Mouse (Mus musculus) natural killer cell, adult 2 months (primary cell): ENCODE measurements around the gene Tango6.

ENCODE experiments used
- DNase-seq, 2 experiments: peaks; one replicate each; pipeline ENCODE4 v3.0.0; 2022; ENCODE audit warnings: low spot score in 2 of 2

The Tango6 gene

DNA sequence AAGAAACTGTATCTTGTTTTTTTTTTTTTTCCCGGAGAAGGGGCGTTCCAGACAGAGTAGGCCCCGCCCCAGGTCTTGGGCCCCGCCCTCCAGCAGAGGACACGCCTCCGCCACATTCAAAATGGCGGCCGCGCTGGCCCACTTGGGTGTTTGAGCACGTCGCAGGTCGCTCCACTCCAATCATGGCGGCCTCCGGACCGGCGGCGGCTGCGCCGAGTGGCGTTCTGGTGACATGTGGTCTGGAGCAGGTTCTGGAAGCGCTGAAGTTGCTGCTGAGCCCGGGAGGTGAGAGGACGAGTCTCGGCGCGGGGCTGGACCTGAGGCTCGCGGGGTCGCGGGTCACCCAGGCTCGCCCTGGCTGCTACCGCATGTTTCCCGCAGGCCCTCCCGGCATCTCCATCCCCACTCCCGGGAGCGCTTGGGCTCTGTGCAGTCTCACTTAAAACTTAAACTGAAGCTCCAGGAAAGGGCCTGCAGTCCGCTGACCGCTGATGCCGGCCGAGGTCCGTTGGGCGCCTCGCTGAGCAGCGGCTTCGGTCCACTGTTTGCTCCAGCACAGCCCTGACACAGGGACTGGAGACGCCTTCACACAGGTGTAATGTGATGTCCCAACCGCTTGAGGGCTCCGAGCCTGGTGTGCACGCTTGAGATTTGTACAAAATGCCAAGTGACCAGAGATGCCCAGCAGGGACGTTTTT is at the start of gene Tango6:
TSS of gene Tango6 (plus strand) at position 98 of the 698 bp plus-strand sequence.
- DNase-seq, result peak; percentile 86 to 90

DNA sequence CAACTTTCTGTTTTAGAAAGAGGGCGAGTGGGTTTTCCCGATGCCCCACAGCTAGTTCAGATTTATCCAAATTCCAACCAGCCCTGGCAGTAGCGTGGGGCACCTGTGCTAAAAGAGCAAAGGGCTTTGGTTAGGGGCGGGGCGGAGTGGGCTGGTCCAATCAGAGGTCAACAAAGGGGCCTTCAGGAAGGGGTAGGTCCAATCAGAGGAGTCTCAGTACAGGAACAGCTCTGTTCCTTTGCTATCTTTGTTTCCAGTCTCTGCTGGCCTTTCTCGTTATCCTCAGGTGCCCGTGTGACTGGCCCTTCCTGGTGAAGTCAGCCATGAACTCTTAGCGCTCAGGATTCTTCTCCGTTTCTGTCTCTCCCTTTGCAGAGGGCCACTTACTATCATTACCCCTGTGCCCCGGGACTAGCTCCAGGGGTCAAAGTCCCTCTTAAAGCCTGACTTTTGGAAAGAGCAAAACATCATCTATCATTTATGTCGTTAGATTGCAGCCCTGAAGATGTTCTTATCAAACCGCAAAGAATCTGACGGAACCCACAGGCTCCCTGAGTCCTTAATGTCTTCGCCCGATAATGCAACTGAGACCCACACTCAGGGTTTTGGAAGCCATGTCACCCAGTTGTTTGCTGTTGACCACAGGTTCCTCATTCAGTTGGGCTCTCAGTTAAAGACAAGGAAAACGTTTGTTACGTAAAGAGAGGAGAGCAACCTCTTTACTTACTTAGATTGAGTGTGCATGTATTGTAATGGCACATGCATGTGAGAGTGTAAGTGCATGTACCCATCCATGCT is 49.3 kb upstream of the Tango6 start:
- no peak for DNase-seq

DNA sequence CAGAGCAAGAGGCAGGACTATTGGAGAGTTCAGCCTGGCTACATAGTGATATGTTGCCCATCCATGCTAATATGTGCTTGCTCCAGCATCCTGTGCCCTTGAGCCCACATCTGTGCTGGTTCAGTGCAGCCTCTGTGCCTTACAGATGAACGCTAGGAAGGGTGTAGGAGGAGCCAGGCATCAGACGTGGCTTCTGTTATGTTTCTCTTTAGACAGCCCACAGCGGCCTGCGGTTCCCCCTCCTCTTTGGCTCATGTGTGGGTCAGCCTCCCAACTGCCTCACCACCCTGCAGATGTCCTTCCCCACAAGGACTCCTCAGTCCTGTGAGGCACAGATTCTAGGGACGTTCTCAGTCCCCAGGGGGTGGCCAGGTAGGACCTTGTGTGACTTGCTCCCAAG is 47.6 kb upstream of the Tango6 start:
- no peak for DNase-seq

DNA sequence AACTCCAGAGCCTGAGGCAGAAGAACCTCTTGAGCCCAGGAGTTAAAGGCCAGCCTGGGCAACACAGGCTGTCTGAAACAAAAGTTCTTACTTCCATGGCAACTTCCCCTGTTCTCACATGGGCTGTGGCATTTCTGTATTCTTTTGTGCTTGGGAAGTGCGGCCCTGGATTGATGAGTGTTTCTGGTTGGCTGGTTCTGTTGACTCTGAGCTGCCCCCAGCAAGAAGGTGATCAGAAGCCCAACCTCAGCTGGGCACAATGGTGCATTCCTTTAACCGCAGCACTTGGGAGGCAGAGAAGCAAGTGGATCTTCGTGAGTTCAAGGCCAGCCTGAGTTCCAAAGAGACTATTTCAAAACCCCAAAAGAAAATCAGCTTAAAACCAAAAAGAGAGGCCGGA is 45.4 kb upstream of the Tango6 start:
- no peak for DNase-seq

DNA sequence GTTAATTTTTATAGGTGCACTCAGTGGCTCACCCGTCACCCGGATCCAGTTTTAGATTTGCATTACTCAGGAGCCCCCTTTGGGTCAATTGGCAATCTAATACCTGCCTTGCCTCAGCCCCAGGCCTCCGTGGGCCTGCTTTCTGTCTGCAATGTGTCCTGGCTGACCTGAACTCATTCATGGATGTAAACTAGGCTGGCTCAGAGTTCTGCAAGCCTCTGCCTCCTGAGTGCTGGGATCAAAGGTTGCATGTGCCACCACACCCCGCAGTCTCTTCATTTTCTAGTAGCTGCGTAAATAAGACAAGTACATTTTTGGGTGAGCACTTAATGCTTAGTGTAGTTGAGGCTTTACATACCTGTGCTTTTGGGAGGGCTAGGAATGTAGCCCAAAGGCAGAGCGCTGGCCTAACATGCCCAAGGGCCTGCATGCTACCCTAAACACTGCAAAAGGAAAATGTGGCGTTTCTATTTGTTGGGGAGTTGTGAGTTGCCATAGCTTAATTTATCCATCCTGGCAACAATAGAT is 44.0 kb upstream of the Tango6 start:
- no peak for DNase-seq

DNA sequence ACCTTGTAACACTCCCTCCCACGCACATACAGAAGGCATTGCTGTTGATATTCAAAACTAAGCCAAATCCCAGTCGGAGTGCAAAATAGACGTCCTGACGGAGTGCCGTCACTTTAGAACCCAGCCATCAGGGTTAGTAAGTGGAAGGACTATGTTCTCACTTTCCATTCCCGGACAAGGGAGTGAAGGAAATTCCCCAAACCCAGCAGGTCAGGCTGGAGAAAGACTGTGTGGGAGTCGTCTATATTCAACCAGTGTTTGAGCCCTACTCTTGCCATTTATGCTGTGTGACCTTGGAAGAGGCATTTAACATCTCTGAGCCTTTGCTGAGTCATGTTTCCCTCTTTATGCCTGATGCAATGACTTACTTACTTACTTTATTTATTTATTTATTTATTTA is 42.7 kb upstream of the Tango6 start:
- DNase-seq, result no peak

DNA sequence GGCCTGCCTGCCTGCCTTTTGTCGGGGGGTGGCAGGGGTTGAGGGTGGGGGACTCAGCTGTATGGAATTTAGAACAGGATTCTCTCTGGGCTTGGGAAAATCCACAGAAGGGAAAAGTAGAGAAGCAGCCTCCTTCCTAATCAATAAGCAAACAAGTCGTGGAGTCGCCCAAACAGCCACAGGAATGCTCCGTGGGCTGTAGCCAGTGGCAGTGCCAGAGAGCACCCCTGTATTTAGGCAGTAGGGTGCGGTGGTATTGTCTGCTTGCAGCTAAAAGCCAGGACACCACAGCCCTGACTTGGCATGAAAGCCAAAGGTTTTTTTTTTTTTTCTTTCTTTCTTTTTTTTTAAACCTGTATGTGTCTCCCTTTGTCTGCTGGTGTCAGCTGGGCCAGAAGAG is 41.9 kb upstream of the Tango6 start:
- no peak for DNase-seq

DNA sequence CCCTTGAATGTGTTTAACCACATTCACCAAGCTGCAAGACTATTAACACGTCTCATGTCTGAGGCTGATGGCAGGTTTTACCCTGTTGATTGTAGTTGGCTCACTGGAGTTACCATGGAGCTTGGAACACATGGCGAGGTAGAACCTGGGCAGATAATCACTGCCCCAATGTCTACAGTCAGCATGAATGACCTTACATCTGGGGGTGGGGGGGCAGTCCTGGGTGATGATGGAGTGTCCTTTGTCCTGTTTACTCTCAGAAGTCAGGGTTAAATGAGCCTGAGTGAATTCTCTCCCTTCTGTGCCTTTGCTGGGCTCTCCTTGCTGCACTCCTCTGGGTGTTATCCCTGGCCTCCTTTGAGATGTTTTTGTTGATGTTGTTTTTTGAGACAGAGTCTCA is 40.7 kb upstream of the Tango6 start:
- peak; percentile 4 to 32 for DNase-seq

DNA sequence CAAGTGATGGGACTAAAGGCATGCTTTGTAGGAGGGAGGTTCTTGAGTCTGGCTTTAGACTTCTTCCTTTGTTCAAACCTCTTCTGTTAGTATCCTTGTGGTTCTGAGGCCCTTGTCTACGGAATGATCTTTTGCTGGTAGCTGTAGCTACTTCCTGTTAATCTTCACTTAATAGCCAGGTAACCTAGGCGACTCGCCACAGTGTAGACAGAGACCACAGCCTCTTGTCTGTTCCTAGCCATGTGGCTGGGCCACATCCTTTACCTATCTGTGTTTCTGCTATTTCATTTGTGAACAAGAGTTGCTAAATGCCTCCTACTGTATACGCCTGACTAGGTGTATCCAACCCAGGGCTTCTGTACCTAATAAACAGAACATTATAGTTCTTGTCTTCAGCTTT is 39.8 kb upstream of the Tango6 start:
- peak; percentile 66 to 69 for DNase-seq

DNA sequence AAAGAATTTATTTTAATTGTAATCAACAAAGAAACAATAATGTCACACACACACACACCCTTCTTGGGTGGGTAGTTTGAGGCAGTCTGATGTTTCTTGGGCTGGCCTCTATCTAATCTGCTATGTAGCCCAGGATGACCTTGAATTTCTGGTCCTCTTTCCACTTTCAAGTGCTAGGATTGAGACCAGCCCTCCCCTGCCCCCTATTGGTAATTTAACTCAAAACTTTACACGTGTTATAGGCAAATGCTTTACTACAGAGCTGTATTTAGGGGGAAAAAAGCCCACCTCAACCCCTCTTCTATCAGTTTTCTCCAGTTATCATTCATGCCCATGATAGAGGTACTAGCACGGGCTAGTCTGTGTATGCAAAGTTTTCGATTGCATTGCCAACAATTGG is 37.9 kb upstream of the Tango6 start:
- DNase-seq, result no peak

DNA sequence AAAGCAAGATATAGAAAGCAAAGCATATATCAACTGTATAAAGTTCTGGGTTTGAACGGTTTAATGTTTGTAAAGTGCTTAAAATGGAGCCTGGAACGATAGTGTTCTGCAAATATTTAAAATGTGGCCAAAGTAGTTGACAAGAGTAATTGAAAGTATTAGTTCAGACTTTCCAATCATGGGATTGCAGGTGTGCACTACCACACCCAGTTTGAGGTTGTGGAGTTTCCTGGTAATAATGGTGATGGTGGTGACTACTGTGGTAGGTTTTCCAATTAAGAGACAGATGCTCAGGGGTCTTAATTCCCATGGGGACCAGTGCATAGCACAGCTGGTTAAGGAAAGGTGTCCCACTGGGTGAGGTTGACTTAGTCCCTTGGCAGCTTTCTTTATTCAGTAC is 36.7 kb upstream of the Tango6 start:
- DNase-seq, result no peak

DNA sequence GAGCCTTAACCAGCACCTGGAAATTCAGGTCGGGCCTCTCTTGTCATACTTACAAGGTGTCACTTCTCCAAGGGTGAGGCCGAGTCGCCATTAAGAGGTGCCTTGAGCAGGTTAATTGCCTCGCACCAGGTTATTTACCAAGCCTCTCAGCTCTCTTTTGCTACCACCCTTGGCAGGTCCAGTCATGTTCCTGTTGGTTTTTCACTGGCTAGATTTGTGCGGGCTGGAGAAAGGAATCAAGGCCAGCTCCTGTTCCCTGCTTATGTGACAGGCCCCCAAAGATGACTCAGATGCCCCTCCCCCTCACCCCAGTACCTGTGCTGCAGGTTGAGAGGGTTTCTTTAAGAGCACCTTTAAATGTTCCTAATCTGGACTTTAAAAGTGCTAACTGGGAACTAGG is 36.1 kb upstream of the Tango6 start:
- no peak for DNase-seq

DNA sequence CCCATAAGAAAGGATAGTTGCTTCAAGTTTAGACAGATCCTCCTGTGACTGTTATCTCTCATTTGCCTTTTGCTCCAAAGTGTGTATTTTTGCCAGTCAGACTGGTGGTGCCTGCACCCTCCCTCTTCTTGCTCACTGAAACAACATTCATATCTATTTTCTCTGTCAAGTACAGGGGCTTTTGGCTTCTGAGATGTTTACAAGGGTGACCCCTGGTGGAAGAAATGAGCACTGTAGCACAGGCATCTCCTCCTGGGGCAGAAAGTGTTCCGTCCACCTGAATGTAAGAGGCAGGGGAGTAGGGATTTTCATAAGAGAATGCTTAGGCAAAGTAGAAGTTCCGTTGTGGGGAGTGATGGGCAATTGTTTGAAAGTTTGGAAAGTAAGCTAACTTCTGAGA is 35.5 kb upstream of the Tango6 start:
- DNase-seq, result peak; percentile 64 to 75

DNA sequence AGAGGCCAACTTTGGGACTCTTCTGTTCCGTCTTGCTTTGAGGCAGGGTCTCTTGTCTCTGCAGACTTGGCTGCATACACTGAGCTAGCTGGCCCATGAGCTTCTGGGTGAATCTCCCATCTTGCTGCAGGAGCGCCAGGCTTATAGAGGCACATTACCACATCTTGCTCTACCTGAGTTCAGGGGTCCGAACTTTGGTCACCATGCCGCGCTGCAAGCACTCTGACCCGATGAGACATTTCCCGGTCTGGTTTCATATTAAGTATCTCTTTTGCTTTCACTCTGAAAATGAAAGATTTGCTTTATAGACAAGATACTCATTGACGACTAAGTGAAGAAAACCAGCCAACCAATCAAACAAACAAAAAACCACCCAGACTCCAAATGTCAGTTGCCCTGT is 34.4 kb upstream of the Tango6 start:
- no peak for DNase-seq

DNA sequence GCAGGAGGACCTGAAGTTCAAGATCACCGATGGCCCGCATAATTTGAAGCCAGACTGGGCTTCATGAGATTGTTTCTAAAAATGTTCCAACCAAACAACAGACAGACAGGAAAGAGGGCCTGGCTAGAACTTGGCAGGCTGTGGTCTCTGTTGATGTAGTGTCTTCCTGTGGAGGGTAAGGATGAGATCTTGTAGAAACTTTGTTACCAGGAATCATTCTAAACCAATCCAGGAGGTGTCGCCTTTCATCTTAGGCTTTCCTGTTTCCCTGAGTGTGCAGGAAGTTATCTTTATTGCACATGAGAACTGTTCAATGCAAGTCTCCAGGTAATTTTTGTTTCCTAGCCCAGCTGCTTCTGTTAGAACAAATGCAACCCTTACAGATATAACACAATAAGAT is 30.9 kb upstream of the Tango6 start:
- DNase-seq, result no peak

DNA sequence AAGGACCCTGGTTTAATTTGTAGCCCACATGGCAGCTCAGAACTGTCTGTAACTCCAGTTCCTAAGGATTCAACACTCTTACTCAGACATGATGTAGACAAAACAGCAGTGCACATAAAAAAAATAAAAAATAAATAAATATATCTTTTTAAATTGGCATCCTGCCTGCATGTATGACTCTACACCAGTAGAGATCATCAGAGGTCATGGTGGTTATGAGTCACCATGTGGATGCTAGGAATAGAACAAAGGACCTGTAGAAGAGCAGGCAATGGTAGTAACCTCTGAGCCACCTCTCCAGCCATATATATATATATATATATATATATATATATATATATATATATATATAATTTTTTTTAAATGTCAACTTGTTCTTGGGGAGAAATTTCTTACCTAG is 26.8 kb upstream of the Tango6 start:
- no peak for DNase-seq

DNA sequence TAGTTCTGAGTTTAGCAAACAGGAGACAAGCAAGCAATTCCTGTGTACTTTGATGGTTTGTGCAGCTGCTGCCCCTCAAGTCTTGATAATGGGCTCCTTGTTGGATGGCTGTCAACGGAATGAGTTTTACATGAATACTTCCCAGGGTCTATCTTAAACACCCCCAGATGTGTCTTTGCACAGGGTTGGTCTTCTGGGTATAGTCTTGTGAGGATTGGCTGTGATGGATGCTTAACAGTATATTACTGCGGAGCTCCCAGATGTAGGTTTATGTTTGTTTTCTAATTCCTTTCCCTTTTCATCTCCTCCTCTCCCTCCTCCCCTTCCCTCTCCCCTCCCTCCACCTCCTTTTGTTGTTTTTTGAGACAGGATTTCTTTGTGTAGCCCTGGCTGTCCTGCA is 10.1 kb upstream of the Tango6 start:
- no peak for DNase-seq

DNA sequence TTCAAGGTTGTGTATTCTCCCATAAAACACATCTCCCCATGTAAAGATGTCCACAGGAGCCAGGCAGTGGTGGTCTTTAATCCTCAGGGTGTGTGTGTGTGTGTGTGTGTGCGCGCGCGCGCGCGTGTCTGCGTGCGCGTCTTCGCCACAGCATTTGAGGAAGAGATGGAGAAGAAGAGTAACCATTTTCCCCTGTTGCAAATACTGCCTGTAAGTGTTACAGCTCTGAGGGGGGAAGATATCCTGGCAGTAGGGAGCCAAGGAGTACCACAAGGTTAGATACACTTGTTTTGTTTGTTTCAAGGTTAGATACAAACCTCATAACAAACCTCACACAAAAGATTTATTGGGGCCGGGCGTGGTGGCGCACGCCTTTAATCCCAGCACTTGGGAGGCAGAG is 8.6 kb upstream of the Tango6 start:
- DNase-seq, result no peak

DNA sequence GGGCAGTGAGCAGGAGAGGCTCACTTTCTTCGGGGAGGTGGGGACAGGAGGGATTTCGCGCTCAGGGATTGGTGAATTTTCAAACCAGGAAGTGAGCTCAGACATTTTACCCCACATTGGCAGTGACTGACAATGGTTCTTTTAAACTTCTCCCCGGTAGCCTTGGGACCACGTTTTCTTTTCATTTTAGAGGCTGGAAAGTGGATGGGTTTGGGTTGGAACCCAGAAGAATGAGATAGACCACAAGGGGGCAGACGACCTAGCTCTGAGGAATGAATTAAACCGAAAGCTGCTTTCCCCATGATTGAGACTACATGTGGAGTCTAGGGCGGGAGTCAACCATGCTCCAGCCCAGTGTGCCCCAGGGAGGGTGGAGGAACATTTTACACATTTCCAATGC is 8.0 kb upstream of the Tango6 start:
- DNase-seq, result no peak

DNA sequence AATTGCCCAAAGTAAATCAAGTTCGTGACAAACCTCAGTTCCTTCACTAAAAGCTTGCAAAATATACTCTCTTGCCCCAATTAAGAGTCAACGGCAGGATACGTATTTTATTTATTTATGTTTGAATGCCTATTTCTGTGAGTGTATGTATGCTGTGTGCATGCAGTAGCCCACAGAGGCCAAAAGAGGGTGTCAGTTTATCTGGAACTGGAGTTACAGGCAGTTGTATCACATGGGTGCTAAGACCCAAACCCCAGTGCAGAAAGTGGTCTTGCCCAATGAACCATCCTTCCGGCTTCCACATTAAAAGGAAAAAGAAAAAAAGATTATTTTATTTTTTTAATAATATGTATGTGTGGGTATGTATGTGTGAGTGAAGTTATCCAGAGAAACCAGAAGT is 1.5 kb downstream of the Tango6 start:
- DNase-seq, result no peak

DNA sequence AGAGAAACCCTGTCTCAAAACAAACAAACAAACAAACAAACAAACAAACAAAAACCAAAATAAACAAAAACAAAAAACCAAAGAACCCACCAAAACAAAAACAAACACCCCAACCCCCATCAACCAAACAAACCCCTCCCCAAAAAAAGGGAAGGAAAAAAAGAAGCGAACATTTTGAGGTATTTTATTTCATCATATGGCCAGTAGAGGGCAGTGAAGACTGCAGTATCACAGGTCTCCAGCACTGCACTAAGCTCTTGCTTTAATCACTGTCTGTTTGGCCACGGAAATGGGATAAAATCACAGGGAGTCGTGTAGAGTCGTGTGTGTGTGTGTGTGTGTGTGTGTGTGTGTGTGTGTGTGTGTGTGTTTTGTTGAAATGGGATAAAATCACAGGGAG is 4.6 kb downstream of the Tango6 start:
- peak in 1 of 2 experiments; percentile 5 for DNase-seq

DNA sequence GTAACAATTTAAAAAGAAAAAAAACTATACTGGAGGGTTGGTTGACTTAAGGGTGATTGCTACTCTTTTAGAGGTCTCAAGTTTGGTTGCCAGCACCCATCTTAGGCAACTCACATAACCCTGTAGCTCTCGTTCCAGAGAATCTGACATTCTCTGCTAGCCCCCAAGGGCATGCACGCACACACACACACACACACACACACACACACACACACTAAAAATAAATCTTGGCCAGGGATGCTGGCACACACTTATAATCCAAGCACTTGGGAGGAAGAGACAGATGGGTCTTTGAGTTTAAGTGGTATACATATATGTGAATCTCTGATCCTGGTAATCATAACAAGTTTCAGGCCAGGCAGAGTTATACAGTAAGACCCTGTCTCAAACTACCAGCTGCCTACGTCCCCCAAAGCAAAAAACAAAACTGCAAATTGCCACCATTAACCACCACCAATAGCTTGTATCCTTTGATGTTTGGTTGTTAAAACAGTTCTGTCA is 14.9 kb downstream of the Tango6 start:
- DNase-seq, result no peak

DNA sequence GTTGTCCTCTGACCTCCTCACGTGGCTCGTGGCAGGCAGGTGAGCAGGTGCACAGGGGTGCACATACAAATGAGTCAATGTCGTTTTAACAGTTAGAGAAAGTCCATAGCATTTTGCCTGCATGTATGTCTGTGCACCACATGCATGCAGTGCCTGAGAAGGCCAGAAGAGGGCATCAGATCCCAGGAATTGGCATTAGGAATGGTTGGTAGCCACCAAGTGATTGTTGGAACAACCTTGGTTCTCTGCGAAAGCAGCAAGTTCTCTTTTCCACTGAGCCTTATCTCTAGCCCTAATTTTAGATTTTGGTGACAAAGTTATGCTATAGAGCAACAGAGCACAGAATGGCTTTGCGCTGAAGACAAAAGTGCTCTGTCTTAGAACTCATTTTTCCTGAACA is 16.7 kb downstream of the Tango6 start:
- DNase-seq, result peak; percentile 10 to 46
